Mouse (Mus musculus) limb, embryonic 14.5 days (tissue): Measurements from ENCODE around the gene Dexi. TPM values are rescaled to one million over a fixed set of nuclear protein-coding genes. Genes with fewer than 3 reads are reported as not detected.
A peak's percentile ranks its signal among the peaks of the same experiment; 100 is the strongest.

Experiments
- ATAC-seq: fragments of 200-750 bp; cut with Nextera tagmentation; 2 replicates; pipeline ENCODE4 v1.8.0; 2017; ENCODE audit warnings: low read depth, moderate number of reproducible peaks, moderate TSS enrichment; ENCODE audit not compliant: low FRiP score
- DNase-seq: peaks from one replicate; pipeline ENCODE4 v3.0.0-alpha.2; 2015; ENCODE audit warnings: low spot score
- H3K27ac ChIP-seq: fragments of 300-500 bp; sonication (generic); replicated peaks from 2 replicates; pipeline ENCODE4 v1.5.1; 2014; ENCODE audit warnings: low read depth, mild to moderate bottlenecking, low read length, moderate library complexity, mixed read lengths
- H3K27me3 ChIP-seq: fragments of 300-500 bp; sonication (generic); 2 replicates; pipeline ENCODE4 v1.6.1; 2014; ENCODE audit warnings: low read length, mixed read lengths; ENCODE audit not compliant: control insufficient read depth, insufficient read depth
- H3K36me3 ChIP-seq: fragments of 300-500 bp; sonication (generic); 2 replicates; pipeline ENCODE4 v1.6.1; 2014; ENCODE audit warnings: mild to moderate bottlenecking, low read length, moderate library complexity, mixed read lengths; ENCODE audit not compliant: control insufficient read depth, insufficient read depth
- H3K4me1 ChIP-seq: fragments of 300-500 bp; sonication (generic); 2 replicates; pipeline ENCODE4 v1.6.1; 2014; ENCODE audit warnings: antibody characterized with exemption, low read length, mixed read lengths; ENCODE audit not compliant: control insufficient read depth, insufficient read depth
- H3K4me2 ChIP-seq: fragments of 300-500 bp; sonication (generic); replicated peaks from 2 replicates; pipeline ENCODE4 v1.6.1; 2014; ENCODE audit warnings: low read depth, mild to moderate bottlenecking, low read length, moderate library complexity; ENCODE audit not compliant: severe bottlenecking
- H3K4me3 ChIP-seq: fragments of 300-500 bp; sonication (generic); replicated peaks from 2 replicates; pipeline ENCODE4 v1.5.1; 2014; ENCODE audit warnings: low read length
- H3K9ac ChIP-seq: fragments of 300-500 bp; sonication (generic); 2 replicates; pipeline ENCODE4 v1.6.1; 2014; ENCODE audit warnings: mild to moderate bottlenecking, low read depth, low read length, moderate library complexity; ENCODE audit not compliant: severe bottlenecking
- H3K9me3 ChIP-seq: fragments of 300-500 bp; sonication (generic); 2 replicates; pipeline ENCODE4 v1.6.1; 2016; ENCODE audit warnings: low read length; ENCODE audit not compliant: control insufficient read depth
- POLR2A ChIP-seq: fragments of 200-500 bp; IDR thresholded peaks from 2 replicates; pipeline ENCODE4 v1.8.0; 2012; ENCODE audit warnings: inconsistent platforms, mild to moderate bottlenecking, moderate library complexity, borderline replicate concordance; ENCODE audit not compliant: insufficient read depth, insufficient read length; ENCODE audit errors: extremely low read depth
- WGBS: fragments of 180-500 bp; shearing (Covaris S2); extraction: QIAGEN DNeasy Blood & Tissue Kit; methylation state at CpG from one replicate; pipeline ENCODE4 v1.1.7; 2014; 5-methylcytosine and 5-hydroxymethylcytosine counted together
- polyA plus RNA-seq, 2 experiments: library from polyadenylated mRNA; depleted of rRNA in 1 of 2; stranded (reverse) in 1 of 2; unstranded in 1 of 2; fragments of >200 nt; fragmentation: Nextera tagmentation in 1 of 2; extraction: Ambion mirVana in 1 of 2; gene quantifications; 2 replicates each; pipeline versions ENCODE4 v1.2.1 to v1.2.3; 2012 to 2014

Gene Dexi
- polyA plus RNA-seq, 2 experiments = 31.5 to 51.2 TPM

DNA sequence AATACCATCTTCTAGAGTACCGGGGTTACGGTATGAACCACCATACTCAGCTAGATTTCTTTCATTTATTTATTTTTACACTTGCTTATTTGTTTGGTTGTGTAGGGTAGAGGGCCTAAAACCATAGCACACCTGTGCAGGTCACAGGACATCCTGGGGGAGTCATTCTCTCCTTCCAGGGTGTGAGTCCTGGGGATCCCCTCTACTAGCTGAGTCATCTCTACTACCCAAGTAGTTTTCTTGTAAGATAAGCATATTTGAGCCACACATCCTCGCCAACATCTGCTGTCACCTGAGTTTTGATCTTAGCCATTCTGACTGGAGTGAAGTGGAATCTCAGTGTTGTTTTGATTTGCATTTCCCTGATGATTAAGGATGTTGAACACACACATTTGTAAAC lies 50.3 kb downstream of the Dexi start:
- no peak overlapping the region for H3K27ac ChIP-seq
- ATAC-seq = no peak
- no peaks in the 10 kb centered on the region for H3K36me3 ChIP-seq
- TF ChIP-seq POLR2A = no peak
- 0 out of 2 replicates have a peak, but pooled peaks cover 3% of the 10 kb centered on the region for H3K4me1 ChIP-seq
- no peak for DNase-seq
- no peak overlapping the region for H3K4me2 ChIP-seq
- H3K9me3 ChIP-seq = no peaks in the 10 kb centered on the region
- 0 out of 2 replicates have a peak, but pooled peaks cover 9% of the 10 kb centered on the region for H3K27me3 ChIP-seq
- no peak overlapping the region for H3K9ac ChIP-seq
- H3K4me3 ChIP-seq = no peak overlapping the region
- 78% methylated on average over 3 of the region's 3 CpGs for WGBS

DNA sequence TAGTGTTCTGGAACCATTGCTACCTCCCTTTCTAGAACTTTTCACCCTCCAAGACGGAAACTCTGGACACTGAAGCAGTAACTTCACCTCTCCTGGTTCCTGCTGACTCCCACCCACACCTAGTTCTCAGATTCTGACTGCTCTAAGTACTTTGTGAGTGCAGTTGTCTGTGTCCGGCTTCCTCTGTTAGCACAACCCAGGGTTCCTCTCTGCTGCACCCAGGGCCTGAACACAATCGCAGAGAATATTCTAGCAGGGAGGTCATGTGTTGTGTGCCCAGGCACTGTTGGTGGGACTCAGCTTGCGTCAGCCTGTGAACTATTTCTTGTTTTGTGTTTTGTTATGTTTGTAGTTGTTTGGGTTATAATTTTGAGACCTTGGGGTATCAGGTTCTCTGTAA lies 51.1 kb downstream of the Dexi start:
- Histone ChIP-seq H3K36me3 (no peaks in the 10 kb centered on the region), H3K4me1 (0 out of 2 replicates have a peak, but pooled peaks cover 3% of the 10 kb centered on the region), H3K4me2 (no peak overlapping the region), H3K27me3 (0 out of 2 replicates have a peak, but pooled peaks cover 9% of the 10 kb centered on the region), H3K27ac (no peak overlapping the region), H3K9me3 (no peaks in the 10 kb centered on the region), H3K4me3 (no peak overlapping the region), H3K9ac (no peak overlapping the region)
- no peak for ATAC-seq
- WGBS = 88% methylated on average over 4 of the region's 4 CpGs
- TF ChIP-seq POLR2A = no peak
- DNase-seq = no peak

DNA sequence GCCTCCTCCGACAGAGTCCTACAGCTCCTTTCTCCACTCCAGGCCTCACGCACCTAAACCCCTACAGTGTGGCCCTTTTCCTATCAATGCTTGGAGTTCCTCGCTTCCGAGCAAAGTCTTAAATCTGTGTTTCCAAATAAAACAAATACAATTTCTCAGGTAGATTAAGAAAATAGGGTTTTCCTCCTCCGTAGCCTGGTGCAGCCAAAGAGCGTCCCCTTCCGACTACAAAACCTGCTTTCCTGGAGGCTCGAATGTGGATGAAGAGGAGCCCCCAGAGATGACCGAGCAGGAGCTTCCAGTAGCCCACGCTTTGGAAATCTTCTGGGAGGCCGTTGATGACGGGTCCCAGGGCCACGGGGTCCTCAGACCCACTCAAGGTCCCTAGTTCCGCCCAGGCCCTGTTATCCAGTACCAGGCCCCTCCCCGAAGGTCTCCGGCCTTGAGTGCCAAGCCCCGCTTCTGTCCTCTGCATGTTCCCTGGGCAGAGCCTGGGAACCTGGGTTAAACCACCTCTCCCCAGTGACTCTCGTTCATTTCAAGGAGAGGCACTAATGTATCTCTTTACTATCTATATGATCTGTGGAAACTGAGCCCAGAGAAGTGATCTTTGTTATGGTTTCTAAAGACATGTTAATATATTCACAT lies 52.2 kb downstream of the Dexi start:
- ATAC-seq = no peak
- Histone ChIP-seq H3K4me3 (no peak overlapping the region), H3K27ac (no peak overlapping the region), H3K4me1 (0 out of 2 replicates have a peak, but pooled peaks cover 3% of the 10 kb centered on the region), H3K9me3 (no peaks in the 10 kb centered on the region), H3K4me2 (no peak overlapping the region), H3K36me3 (no peaks in the 10 kb centered on the region), H3K9ac (no peak overlapping the region), H3K27me3 (0 out of 2 replicates have a peak, but pooled peaks cover 9% of the 10 kb centered on the region)
- TF ChIP-seq POLR2A = no peak
- 82% methylated on average over 18 of the region's 18 CpGs for WGBS
- no peak for DNase-seq

DNA sequence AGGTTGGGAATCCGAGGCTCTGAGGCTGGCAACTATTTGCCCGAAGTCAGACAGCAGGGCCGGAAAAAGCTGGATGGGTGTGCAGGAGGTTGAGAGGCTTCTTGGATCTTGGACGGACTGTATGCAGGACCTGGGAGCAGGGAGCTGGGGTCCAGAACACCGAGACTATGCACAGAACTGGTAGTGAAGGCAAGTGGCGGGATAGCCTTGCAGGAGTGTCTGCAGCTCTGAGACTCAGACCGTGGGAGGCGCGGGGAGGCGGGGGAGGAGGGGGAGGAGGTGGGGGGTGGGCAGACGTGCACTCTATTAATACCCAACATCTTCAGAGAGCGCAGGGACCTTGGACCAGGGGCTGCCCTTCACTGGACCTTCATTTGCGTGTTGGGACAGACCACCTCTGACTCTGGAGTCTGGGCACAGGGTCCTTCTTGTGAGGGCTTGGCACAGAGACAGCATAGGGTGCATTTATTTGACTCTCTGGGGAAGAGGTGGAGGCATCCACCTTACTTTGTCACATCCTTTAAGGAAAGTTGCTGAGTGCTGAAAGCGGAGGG lies 52.9 kb downstream of the Dexi start:
- 0 out of 2 replicates have a peak overlapping the region, but pooled peaks have one; percentile 13 for H3K4me3 ChIP-seq
- no peaks in the 10 kb centered on the region for H3K36me3 ChIP-seq
- peak overlapping the region; percentile 42 for H3K4me2 ChIP-seq
- TF ChIP-seq POLR2A = no peak
- ATAC-seq = no peak
- DNase-seq = no peak
- H3K9ac ChIP-seq = no peak overlapping the region
- H3K9me3 ChIP-seq = no peaks in the 10 kb centered on the region
- 0 out of 2 replicates have a peak, but pooled peaks cover 3% of the 10 kb centered on the region for H3K4me1 ChIP-seq
- 0 out of 2 replicates have a peak, but pooled peaks cover 9% of the 10 kb centered on the region for H3K27me3 ChIP-seq
- 24% methylated on average over 14 of the region's 14 CpGs for WGBS
- H3K27ac ChIP-seq = no peak overlapping the region

DNA sequence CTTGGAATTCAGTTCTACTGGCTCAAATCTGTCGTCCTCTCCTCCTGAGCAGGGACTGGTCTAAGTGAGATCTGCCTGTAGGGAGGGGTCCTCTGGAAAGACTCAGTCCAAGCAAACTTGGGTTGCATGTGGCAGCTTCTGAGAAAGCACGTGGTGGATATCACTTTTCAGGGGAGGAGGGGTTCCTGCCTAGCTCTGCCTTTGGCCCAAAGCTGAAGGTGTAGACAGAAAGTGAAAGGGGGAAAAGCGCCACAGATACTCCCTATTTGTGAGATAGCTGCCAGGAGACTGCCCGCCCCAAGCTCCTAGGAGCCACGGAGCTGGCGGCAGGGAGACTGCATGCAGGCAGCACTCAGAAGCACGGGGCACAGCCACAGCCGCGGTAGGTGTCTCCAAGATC lies 53.4 kb downstream of the Dexi start:
- no peaks in the 10 kb centered on the region for H3K36me3 ChIP-seq
- H3K27me3 ChIP-seq = 0 out of 2 replicates have a peak, but pooled peaks cover 9% of the 10 kb centered on the region
- peak overlapping the region; percentile 42 for H3K4me2 ChIP-seq
- DNase-seq (no peak), ATAC-seq (no peak)
- H3K27ac ChIP-seq = no peak overlapping the region
- 6% methylated on average over 9 of the region's 9 CpGs for WGBS
- no peak overlapping the region for H3K9ac ChIP-seq
- 0 out of 2 replicates have a peak, but pooled peaks cover 3% of the 10 kb centered on the region for H3K4me1 ChIP-seq
- 0 out of 2 replicates have a peak overlapping the region, but pooled peaks have one; percentile 13 for H3K4me3 ChIP-seq
- H3K9me3 ChIP-seq = no peaks in the 10 kb centered on the region
- no peak for TF ChIP-seq POLR2A
